10 mouse cellular contexts compared by ENCODE assay signal in the genomic region with DNA sequence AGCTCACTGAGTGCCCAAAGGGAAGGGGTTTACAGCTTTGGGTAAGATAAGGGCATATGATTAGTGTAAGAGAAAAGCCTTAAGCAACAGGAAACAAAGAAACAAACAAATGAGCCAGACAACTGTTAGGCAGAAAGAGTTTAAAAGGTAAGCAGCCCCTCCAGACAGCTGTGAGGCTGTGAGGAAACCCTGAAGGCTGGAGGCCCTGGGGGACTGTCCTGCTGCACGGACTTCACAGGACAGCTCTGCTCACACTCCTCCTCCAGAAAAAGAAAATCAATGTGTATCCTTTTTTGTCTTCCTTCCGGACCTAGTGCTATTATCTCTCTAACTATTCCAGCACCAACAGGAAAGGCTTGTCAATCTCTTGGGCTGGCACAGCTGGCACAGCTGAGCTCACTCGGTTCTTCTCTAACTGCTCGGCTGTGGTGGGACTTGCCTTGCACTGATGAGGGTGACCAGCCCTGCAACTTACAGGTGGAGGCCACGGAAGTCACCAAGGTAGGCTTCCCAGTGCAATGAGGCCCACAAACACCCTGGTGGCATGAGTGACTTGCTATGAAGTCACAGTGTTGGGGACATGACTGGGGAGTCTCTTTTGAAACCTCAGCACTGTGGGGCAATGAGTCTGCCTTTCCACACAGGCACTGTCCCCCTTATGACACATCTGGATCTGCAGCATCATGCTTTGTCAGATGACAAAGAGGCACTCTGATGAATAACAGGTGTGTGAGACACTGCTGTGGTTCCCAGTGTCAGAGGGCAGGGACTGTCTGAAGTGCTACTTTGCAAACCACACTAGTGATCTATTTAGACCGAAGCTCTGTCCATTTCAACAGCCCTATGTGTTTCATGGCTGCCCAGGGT. TPM values are rescaled to one million over a fixed set of nuclear protein-coding genes. Genes with fewer than 3 reads are reported as not detected.
A peak's percentile ranks its signal among the peaks of the same experiment; 100 is the strongest.
DNase-seq lines count a peak whose midpoint lies in the region; ATAC-seq lines count a peak whose summit lies in the region.
"Had no signal": no experiment of that assay in that cellular context is flagged by ENCODE, and none has a peak within 500 bp of the region (broad histone marks: within the 10 kb centered on the region; RNA-seq: fewer than 3 reads in every experiment).

No protein-coding gene starts in this region.

- ATAC-seq in neural tube, embryonic 11.5 days (ENCODE audit: insufficient read depth, low FRiP score, low TSS enrichment), result peak; percentile 16; the same call in 1 of the 2 replicates
- peak; percentile 83 for ATAC-seq in granulocyte monocyte progenitor cell, adult 5-6 weeks (replicated peaks; ENCODE audit: poor library complexity, severe bottlenecking)
- ATAC-seq in midbrain, embryonic 11.5 days (ENCODE audit: low FRiP score), result peak; percentile 25

- no peaks in the 10 kb centered on the region for H3K36me3 ChIP-seq in neural tube, embryonic 11.5 days (ENCODE audit: control insufficient read depth, insufficient read depth, low read length)
- no peaks in the 10 kb centered on the region for H3K36me3 ChIP-seq in midbrain, embryonic 11.5 days (ENCODE audit: control insufficient read depth, insufficient read depth, low read length)
- H3K36me3 ChIP-seq: G1E had no signal

- 41% methylated on average over 6 of the region's 6 CpGs for WGBS in neural tube, embryonic 11.5 days
- WGBS in midbrain, embryonic 11.5 days, result 49% methylated on average over 6 of the region's 6 CpGs

- intact Hi-C loops in left cerebral cortex, postnatal 4 days (cut with DNase I), result no loop called here

- peak overlapping the region; percentile 69 for H3K27ac ChIP-seq in neural tube, embryonic 11.5 days (ENCODE audit: low read depth, low read length)
- H3K27ac ChIP-seq in midbrain, embryonic 11.5 days (ENCODE audit: low read depth, low read length), result peak overlapping the region; percentile 97

- no peaks in the 10 kb centered on the region for H3K9me3 ChIP-seq in neural tube, embryonic 11.5 days (ENCODE audit: control insufficient read depth, low read length)
- H3K9me3 ChIP-seq in midbrain, embryonic 11.5 days (ENCODE audit: control insufficient read depth, low read length), result no peaks in the 10 kb centered on the region
- H3K9me3 ChIP-seq: G1E had no signal

- H3K4me2 ChIP-seq in neural tube, embryonic 11.5 days (ENCODE audit: low read depth), result peak overlapping the region; percentile 10; the same call in 1 of the 2 replicates
- peak overlapping the region; percentile 32; the same call in 1 of the 2 replicates for H3K4me2 ChIP-seq in midbrain, embryonic 11.5 days

- H3K27me3 ChIP-seq in neural tube, embryonic 11.5 days (ENCODE audit: control insufficient read depth, insufficient read depth, low read length), result no peaks in the 10 kb centered on the region
- H3K27me3 ChIP-seq in midbrain, embryonic 11.5 days (ENCODE audit: control insufficient read depth, insufficient read depth, low read length), result no peaks in the 10 kb centered on the region

- H3K9ac ChIP-seq in neural tube, embryonic 11.5 days (ENCODE audit: low read length), result no peak overlapping the region
- H3K9ac ChIP-seq in midbrain, embryonic 11.5 days (ENCODE audit: low read length), result peak overlapping the region; percentile 9

- no peak overlapping the region for H3K4me3 ChIP-seq in neural tube, embryonic 11.5 days (ENCODE audit: low read depth, low read length)
- H3K4me3 ChIP-seq in midbrain, embryonic 11.5 days (ENCODE audit: low read depth, low read length), result no peak overlapping the region

- H3K4me1 ChIP-seq in neural tube, embryonic 11.5 days (ENCODE audit: control insufficient read depth, insufficient read depth, low read length), result peaks cover 28% of the 10 kb centered on the region
- H3K4me1 ChIP-seq in midbrain, embryonic 11.5 days (ENCODE audit: control insufficient read depth, insufficient read depth, low read length), result peaks cover 35% of the 10 kb centered on the region

- no peak for DNase-seq in neural tube, embryonic 11.5 days (ENCODE audit: low spot score)
- DNase-seq in neural tube, embryonic 10.5 days (ENCODE audit: extremely low spot score, low spot score), result no peak
- no peak for DNase-seq in midbrain, embryonic 11.5 days (ENCODE audit: low spot score, missing footprints)
- DNase-seq in thymus, postnatal 14 days, result peak; percentile 65
- no peak for DNase-seq in left cerebral cortex, postnatal 4 days
- no peak for DNase-seq in adrenal gland, adult (ENCODE audit: inconsistent age in 2 of 2, low spot score in 1 of 2)
- no peak for DNase-seq in adrenal gland, adult 18-20 months (ENCODE audit: low spot score in 2 of 2)
- DNase-seq: heart, postnatal 14 days had no signal

RNA-seq across cellular contexts. Expression of gene Cdk5r1, which starts 27.9 kb away (rescaled TPM):
- polyA plus RNA-seq in neural tube, embryonic 11.5 days (2014; fragmentation: Nextera tagmentation; extraction: Ambion mirVana), result 19.0 and 20.9 TPM in 2 replicates
- 6.2 and 6.3 TPM in 2 replicates for total RNA-seq in granulocyte monocyte progenitor cell, adult 5-6 weeks (2014; fragmentation: Nextera tagmentation)
- 11.0 and 15.1 TPM in 2 replicates for total RNA-seq in granulocyte monocyte progenitor cell, adult 5-6 weeks (2017)
- 16.3 and 16.6 TPM in 2 replicates for polyA plus RNA-seq in midbrain, embryonic 11.5 days (2014; fragmentation: Nextera tagmentation; extraction: Ambion mirVana)
- 100 to 1,000 TPM; 380 to 382 TPM for total RNA-seq in left cerebral cortex, postnatal 4 days (2021)
- total RNA-seq in adrenal gland, adult 18-20 months (2021), result 1 to 10 TPM; 1.5 to 2.0 TPM

Comparison
In these comparisons a context has a peak if more than half of its experiments do, and no peak if none do; other contexts are left out.
1. ATAC-seq: peak in every context shown above with its lines; median percentile 83 in granulocyte monocyte progenitor cell, adult 5-6 weeks; 25 in midbrain, embryonic 11.5 days; 16 in neural tube, embryonic 11.5 days.
2. RNA of gene Cdk5r1, which starts 27.9 kb away (total RNA-seq): 380 to 382 TPM in left cerebral cortex, postnatal 4 days; 6.2 to 15.1 TPM in granulocyte monocyte progenitor cell, adult 5-6 weeks and 1.5 to 2.0 TPM in adrenal gland, adult 18-20 months; every median in the first group is over 10 times any median in the second.